Mouse (Mus musculus) brain, adult 2 months (tissue): ENCODE data around the gene Pstpip1.

Experiments
- DNase-seq: peaks from one replicate; pipeline ENCODE4 v3.0.0; 2011; ENCODE audit warnings: low read depth, low spot score

Gene Pstpip1

GRCm38 (mm10) chr9:56151745-56152481 lies 62.2 kb downstream of the Pstpip1 start:
- peak; percentile 87 for DNase-seq

GRCm38 (mm10) chr9:56152482-56153007 lies 62.8 kb downstream of the Pstpip1 start:
- DNase-seq = no peak

GRCm38 (mm10) chr9:56154572-56154971 lies 64.8 kb downstream of the Pstpip1 start:
- DNase-seq = no peak

- DNase-seq = no peak
Observed at GRCm38 (mm10) chr9:56158077-56158476, 68.3 kb downstream of the Pstpip1 start.

- no peak for DNase-seq
Observed at GRCm38 (mm10) chr9:56159456-56159855, 69.7 kb downstream of the Pstpip1 start.

- DNase-seq = peak; percentile 97
Observed at GRCm38 (mm10) chr9:56160341-56161141, 70.8 kb downstream of the Pstpip1 start.

- DNase-seq = no peak
Observed at GRCm38 (mm10) chr9:56165377-56165776, 75.6 kb downstream of the Pstpip1 start, which contains the start of gene Tspan3. Tspan3 (minus strand) TSS chr9:56165477.

GRCm38 (mm10) chr9:56166161-56166560 lies 76.4 kb downstream of the Pstpip1 start:
- DNase-seq = no peak

GRCm38 (mm10) chr9:56167690-56168089 lies 77.9 kb downstream of the Pstpip1 start:
- DNase-seq = no peak

GRCm38 (mm10) chr9:56175316-56175715 lies 85.6 kb downstream of the Pstpip1 start:
- DNase-seq = no peak

GRCm38 (mm10) chr9:56177354-56177753 lies 87.6 kb downstream of the Pstpip1 start:
- DNase-seq = peak; percentile 32
